Mouse (Mus musculus) Patski (cell line): ENCODE data around the gene Prl2c3. TPM values are rescaled to one million over a fixed set of nuclear protein-coding genes. Genes with fewer than 3 reads are reported as not detected.

ENCODE experiments used
- polyA plus RNA-seq: library from polyadenylated mRNA; unstranded; gene quantifications from one replicate; pipeline ENCODE4 v1.2.3, GENCODE M21; 2021

The Prl2c3 gene
- polyA plus RNA-seq, 1 experiment from 2014 or later = 0.30 TPM

Other genes with a start within 250 kb of the Prl2c3 start
- 7.1 TPM for gene Ero1lb, start 234.2 kb downstream of the Prl2c3 start, polyA plus RNA-seq
- 4.0 TPM for gene Prl2c2, start 205.3 kb upstream of the Prl2c3 start, polyA plus RNA-seq